ENCODE assay signal across 7 mouse cellular contexts in genomic region chr13:73263128-73263971, GRCm38 (mm10). TPM values are rescaled to one million over a fixed set of nuclear protein-coding genes. Genes with fewer than 3 reads are reported as not detected.
A peak's percentile ranks its signal among the peaks of the same experiment; 100 is the strongest.
DNase-seq lines count a peak whose midpoint lies in the region; ATAC-seq and TF ChIP-seq lines count a peak whose summit lies in the region.

No protein-coding gene starts in this region.

- H3K4me1 ChIP-seq in forebrain, embryonic 12.5 days = peaks cover 45% of the 10 kb centered on the region
- no peaks in the 10 kb centered on the region for H3K4me1 ChIP-seq in intestine, postnatal 0 days (replicated peaks; ENCODE audit: control insufficient read depth, insufficient read depth, low read length)
- H3K4me1 ChIP-seq in midbrain, embryonic 12.5 days = peaks cover 43% of the 10 kb centered on the region

- no peak overlapping the region for H3K9ac ChIP-seq in forebrain, embryonic 12.5 days
- H3K9ac ChIP-seq in intestine, postnatal 0 days (ENCODE audit: low read depth, low read length) = no peak overlapping the region
- 0 out of 2 replicates have a peak overlapping the region, but pooled peaks have one; percentile 24 for H3K9ac ChIP-seq in midbrain, embryonic 12.5 days (replicated peaks)

- TF ChIP-seq CTCF in intestine, postnatal 0 days (IDR thresholded peaks at IDR 0.05; ENCODE audit: low read depth) = no peak

- no peaks in the 10 kb centered on the region for H3K36me3 ChIP-seq in forebrain, embryonic 12.5 days (replicated peaks)
- no peaks in the 10 kb centered on the region for H3K36me3 ChIP-seq in intestine, postnatal 0 days (ENCODE audit: control insufficient read depth, insufficient read depth)
- H3K36me3 ChIP-seq in midbrain, embryonic 12.5 days = no peaks in the 10 kb centered on the region

- no peaks in the 10 kb centered on the region for H3K9me3 ChIP-seq in forebrain, embryonic 12.5 days
- H3K9me3 ChIP-seq in intestine, postnatal 0 days (ENCODE audit: control insufficient read depth) = no peaks in the 10 kb centered on the region
- H3K9me3 ChIP-seq in midbrain, embryonic 12.5 days = no peaks in the 10 kb centered on the region

- DNase-seq in embryo, embryonic 10 days (ENCODE audit: low spot score) = peak; percentile 85
- DNase-seq in frontal cortex, postnatal 14 days (ENCODE audit: low spot score in 2 of 2) = no peak
- no peak for DNase-seq in frontal cortex, postnatal 10 days (ENCODE audit: low spot score in 2 of 2)
- no peak for DNase-seq in cerebellum, adult 18-20 months

- peaks cover 100% of the 10 kb centered on the region for H3K27me3 ChIP-seq in forebrain, embryonic 12.5 days
- peaks cover 95% of the 10 kb centered on the region for H3K27me3 ChIP-seq in intestine, postnatal 0 days (replicated peaks; ENCODE audit: control insufficient read depth, insufficient read depth, low read length)
- peaks cover 100% of the 10 kb centered on the region for H3K27me3 ChIP-seq in midbrain, embryonic 12.5 days

- under 1% methylated on average over 40 of the region's 40 CpGs for WGBS in forebrain, embryonic 12.5 days
- WGBS in intestine, postnatal 0 days = 11% methylated on average over 40 of the region's 40 CpGs
- 1% methylated on average over 40 of the region's 40 CpGs for WGBS in midbrain, embryonic 12.5 days

- H3K4me2 ChIP-seq in forebrain, embryonic 12.5 days = peak overlapping the region; percentile 31
- peak overlapping the region; percentile 47 for H3K4me2 ChIP-seq in intestine, postnatal 0 days (replicated peaks; ENCODE audit: low read depth)
- H3K4me2 ChIP-seq in midbrain, embryonic 12.5 days (replicated peaks) = peak overlapping the region; percentile 38

- H3K4me3 ChIP-seq in forebrain, embryonic 12.5 days (replicated peaks) = peak overlapping the region; percentile 2
- peak overlapping the region; percentile 21 for H3K4me3 ChIP-seq in intestine, postnatal 0 days (ENCODE audit: low read depth, low read length)
- H3K4me3 ChIP-seq in midbrain, embryonic 12.5 days = peak overlapping the region; percentile 27

- ATAC-seq in forebrain, embryonic 12.5 days (ENCODE audit: low FRiP score) = no peak
- no peak for ATAC-seq in intestine, postnatal 0 days
- ATAC-seq in midbrain, embryonic 12.5 days (ENCODE audit: low FRiP score, low read depth) = no peak

- no peak overlapping the region for H3K27ac ChIP-seq in forebrain, embryonic 12.5 days
- no peak overlapping the region for H3K27ac ChIP-seq in intestine, postnatal 0 days (ENCODE audit: low read depth, low read length)
- no peak overlapping the region for H3K27ac ChIP-seq in midbrain, embryonic 12.5 days (replicated peaks)

RNA-seq across cellular contexts. Expression of gene Irx4, which starts 3.1 kb away (rescaled TPM):
- polyA plus RNA-seq in forebrain, embryonic 12.5 days (2016; fragmentation: Nextera tagmentation; extraction: Ambion mirVana) = 0.53 and 1.0 TPM in 2 replicates
- polyA plus RNA-seq in intestine, postnatal 0 days (2015; fragmentation: Nextera tagmentation; extraction: Ambion mirVana) = 0.27 and 0.38 TPM in 2 replicates
- polyA plus RNA-seq in midbrain, embryonic 12.5 days (2016; fragmentation: Nextera tagmentation; extraction: Ambion mirVana) = 0.85 and 1.5 TPM in 2 replicates
